Mouse (Mus musculus) embryonic facial prominence, embryonic 14.5 days (tissue): ENCODE data around the gene Neu3. TPM values are rescaled to one million over a fixed set of nuclear protein-coding genes. Genes with fewer than 3 reads are reported as not detected.
A peak's percentile ranks its signal among the peaks of the same experiment; 100 is the strongest.

Experiments used
- ATAC-seq: fragments of 200-750 bp; cut with Nextera tagmentation; 2 replicates; pipeline ENCODE4 v1.8.0; 2017; ENCODE audit warnings: low read depth, moderate number of reproducible peaks, moderate TSS enrichment
- DNase-seq: peaks from one replicate; pipeline ENCODE4 v3.0.0-alpha.2; 2015; ENCODE audit warnings: low spot score
- H3K27ac ChIP-seq: fragments of 300-500 bp; sonication (generic); replicated peaks from 2 replicates; pipeline ENCODE4 v1.5.1; 2014; ENCODE audit warnings: low read depth, mild to moderate bottlenecking, low read length, moderate library complexity
- H3K27me3 ChIP-seq: fragments of 300-500 bp; sonication (generic); replicated peaks from 2 replicates; pipeline ENCODE4 v1.6.1; 2014; ENCODE audit warnings: low read length; ENCODE audit not compliant: control insufficient read depth, insufficient read depth
- H3K36me3 ChIP-seq: fragments of 300-500 bp; sonication (generic); 2 replicates; pipeline ENCODE4 v1.6.1; 2014; ENCODE audit warnings: low read length, mixed read lengths; ENCODE audit not compliant: control insufficient read depth, insufficient read depth
- H3K4me1 ChIP-seq: fragments of 300-500 bp; sonication (generic); 2 replicates; pipeline ENCODE4 v1.6.1; 2014; ENCODE audit warnings: antibody characterized with exemption, low read length; ENCODE audit not compliant: control insufficient read depth, insufficient read depth
- H3K4me2 ChIP-seq: fragments of 300-500 bp; sonication (generic); 2 replicates; pipeline ENCODE4 v1.6.1; 2014; ENCODE audit warnings: low read depth, mild to moderate bottlenecking, low read length, moderate library complexity, mixed read lengths
- H3K4me3 ChIP-seq: fragments of 300-500 bp; sonication (generic); 2 replicates; pipeline ENCODE4 v1.5.1; 2014; ENCODE audit warnings: low read depth, mild to moderate bottlenecking, low read length
- H3K9ac ChIP-seq: fragments of 300-500 bp; sonication (generic); 2 replicates; pipeline ENCODE4 v1.6.1; 2014; ENCODE audit warnings: low read depth, mild to moderate bottlenecking, low read length, moderate library complexity, mixed read lengths
- H3K9me3 ChIP-seq: fragments of 300-500 bp; sonication (generic); 2 replicates; pipeline ENCODE4 v1.6.1; 2016; ENCODE audit warnings: low read length; ENCODE audit not compliant: control insufficient read depth
- WGBS: fragments of 180-500 bp; shearing (Covaris S2); extraction: QIAGEN DNeasy Blood & Tissue Kit; methylation state at CpG from one replicate; pipeline ENCODE4 v1.1.7; 2014; 5-methylcytosine and 5-hydroxymethylcytosine counted together
- polyA plus RNA-seq: library from polyadenylated mRNA; unstranded; fragments of >200 nt; fragmentation: Nextera tagmentation; extraction: Ambion mirVana; gene quantifications from 2 replicates; pipeline ENCODE4 v1.2.1, GENCODE M21; 2014

Neu3 gene
- polyA plus RNA-seq, 1 experiment from 2014 or later = 1.9 TPM

- H3K4me3 ChIP-seq = peak within 1 kb of the TSS; percentile 68
- peaks cover 8% of the 10 kb centered on the region for H3K4me1 ChIP-seq
- peak within 1 kb of the TSS; percentile 80 for H3K9ac ChIP-seq
- no peaks in the 10 kb centered on the region for H3K9me3 ChIP-seq
- peaks cover 14% of the 10 kb centered on the region for H3K36me3 ChIP-seq
- H3K4me2 ChIP-seq = peak within 1 kb of the TSS; percentile 82
- under 1% methylated on average over 42 of the region's 42 CpGs for WGBS
- peak; percentile 100 for DNase-seq
- H3K27me3 ChIP-seq = no peaks in the 10 kb centered on the region
- ATAC-seq = peak; percentile 99
- peak within 1 kb of the TSS; percentile 75 for H3K27ac ChIP-seq
Observed at GRCm38 (mm10) chr7:99858813-99859585, 30.8 kb upstream of the Neu3 start, which contains the start of gene Xrra1. Gene Xrra1, plus strand, starts transcription at chr7:99859116.

- Histone ChIP-seq H3K9me3 (no peaks in the 10 kb centered on the region), H3K4me3 (peak overlapping the region; percentile 68), H3K27me3 (no peaks in the 10 kb centered on the region), H3K9ac (peak overlapping the region; percentile 80), H3K4me1 (peaks cover 8% of the 10 kb centered on the region), H3K27ac (peak overlapping the region; percentile 75), H3K4me2 (peak overlapping the region; percentile 82), H3K36me3 (peaks cover 21% of the 10 kb centered on the region)
- 2% methylated on average over 15 of the region's 19 CpGs for WGBS
- DNase-seq (no peak), ATAC-seq (peak; percentile 44)
Observed at GRCm38 (mm10) chr7:99858175-99858812, 30.1 kb upstream of the Neu3 start.

DNA sequence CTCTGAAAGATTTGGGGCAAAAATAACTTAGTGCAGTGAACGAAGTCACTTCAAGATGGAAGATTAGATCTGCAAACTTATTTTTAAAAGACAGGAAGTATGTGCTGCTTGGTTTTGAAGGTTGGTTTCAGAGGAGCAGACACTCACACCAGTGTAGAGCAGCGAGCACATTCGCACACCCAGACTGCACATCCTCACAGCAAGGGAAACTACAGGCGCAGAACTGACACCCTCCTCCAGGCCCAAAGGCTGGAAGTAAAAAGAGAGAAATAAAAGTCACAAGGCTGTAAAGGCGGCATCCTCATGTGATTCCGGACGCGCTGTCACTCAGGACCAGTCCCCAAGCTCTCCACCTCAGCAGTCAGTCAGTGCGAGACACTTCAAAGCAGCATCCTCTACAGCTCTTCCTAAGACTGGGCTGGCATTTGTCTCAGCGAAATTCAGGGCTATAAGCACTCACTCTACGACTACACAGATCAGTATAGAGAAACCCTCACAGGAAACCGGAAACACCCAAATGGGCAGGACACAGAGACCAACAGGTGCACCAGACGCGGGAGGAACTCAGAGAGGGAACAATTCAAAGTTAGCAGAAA is 28.1 kb upstream of the Neu3 start:
- Histone ChIP-seq H3K9ac (no peak overlapping the region), H3K4me2 (peak overlapping the region; percentile 18; the same call in 1 of the 2 replicates), H3K4me3 (no peak overlapping the region), H3K27ac (no peak overlapping the region), H3K4me1 (peaks cover 8% of the 10 kb centered on the region), H3K36me3 (peaks cover 27% of the 10 kb centered on the region), H3K27me3 (no peaks in the 10 kb centered on the region), H3K9me3 (no peaks in the 10 kb centered on the region)
- no peak for ATAC-seq
- 90% methylated on average over 14 of the region's 14 CpGs for WGBS
- DNase-seq = no peak

DNA sequence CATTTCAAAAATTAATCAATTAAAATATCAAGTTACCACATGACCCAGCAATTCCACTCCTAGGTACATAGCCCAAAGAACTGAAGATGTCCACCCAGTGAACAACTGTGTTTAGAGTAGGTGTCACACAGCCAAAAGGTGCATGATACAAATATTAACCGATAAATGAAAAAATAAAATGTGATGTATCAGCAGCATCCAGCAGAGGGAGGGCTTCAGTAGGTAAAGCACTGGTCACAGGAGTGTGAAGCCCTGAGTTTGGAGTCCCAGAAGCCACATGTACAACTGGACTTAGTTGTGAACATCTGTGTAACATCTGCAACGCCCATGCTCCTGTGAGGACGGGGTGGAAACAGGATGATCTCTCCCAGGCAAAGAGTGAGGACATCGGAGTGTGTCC is 26.1 kb upstream of the Neu3 start:
- ATAC-seq = no peak
- H3K36me3 ChIP-seq = peaks cover 27% of the 10 kb centered on the region

DNA sequence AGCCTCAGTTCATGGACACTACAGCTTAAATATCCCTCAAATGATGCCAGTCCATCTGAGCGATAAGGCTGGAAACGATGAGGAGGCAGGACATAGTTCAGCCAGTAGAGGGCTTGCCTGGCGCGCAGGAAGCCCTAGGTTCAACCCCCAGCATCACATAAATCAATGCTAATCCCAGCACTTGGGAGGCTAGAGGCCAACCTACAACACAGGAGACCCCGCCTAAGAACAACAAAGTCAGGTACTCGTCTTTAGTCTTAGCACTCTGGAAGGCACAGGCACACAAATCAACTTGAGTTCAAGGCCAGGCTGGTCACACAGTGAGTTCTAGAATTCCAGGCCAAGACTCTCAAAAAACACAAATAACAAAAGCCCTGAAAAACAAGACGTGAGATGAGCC is 25.1 kb upstream of the Neu3 start:
- H3K4me3 ChIP-seq = no peak overlapping the region
- no peaks in the 10 kb centered on the region for H3K27me3 ChIP-seq
- no peaks in the 10 kb centered on the region for H3K9me3 ChIP-seq
- DNase-seq (no peak), ATAC-seq (no peak)
- H3K4me2 ChIP-seq = no peak overlapping the region
- peaks cover 8% of the 10 kb centered on the region for H3K4me1 ChIP-seq
- no peak overlapping the region for H3K27ac ChIP-seq
- H3K36me3 ChIP-seq = peaks cover 35% of the 10 kb centered on the region
- no peak overlapping the region for H3K9ac ChIP-seq
- 88% methylated on average over 7 of the region's 7 CpGs for WGBS

More for the DNA sequence above, 26.1 kb upstream of the Neu3 start:
- 71% methylated on average over 4 of the region's 4 CpGs for WGBS
- Histone ChIP-seq H3K4me1 (peaks cover 8% of the 10 kb centered on the region), H3K4me2 (no peak overlapping the region), H3K27me3 (no peaks in the 10 kb centered on the region), H3K9me3 (no peaks in the 10 kb centered on the region), H3K4me3 (no peak overlapping the region), H3K9ac (no peak overlapping the region), H3K27ac (no peak overlapping the region)
- no peak for DNase-seq

DNA sequence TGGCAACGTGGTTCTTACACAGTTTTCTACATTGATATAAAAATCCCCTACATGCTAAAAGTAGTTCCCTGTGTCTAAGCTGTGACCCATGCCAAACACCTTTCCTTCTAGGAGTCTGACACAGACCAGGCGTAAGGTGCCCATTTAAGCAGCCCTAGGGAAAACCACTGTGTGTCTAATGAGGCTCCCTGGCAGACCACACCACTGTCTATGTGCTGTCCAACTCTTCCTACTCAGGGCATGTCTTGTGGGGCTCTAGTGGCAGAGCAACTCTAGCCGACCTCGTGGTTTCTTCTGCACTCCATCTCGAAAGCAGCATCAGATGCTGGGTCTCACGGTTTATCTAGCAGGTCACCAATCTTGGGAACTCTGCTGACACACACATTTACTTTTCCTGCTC is 23.4 kb upstream of the Neu3 start:
- 90% methylated on average over 6 of the region's 6 CpGs for WGBS
- ATAC-seq (no peak), DNase-seq (no peak)
- Histone ChIP-seq H3K27me3 (no peaks in the 10 kb centered on the region), H3K4me3 (no peak overlapping the region), H3K4me1 (no peaks in the 10 kb centered on the region), H3K9ac (no peak overlapping the region), H3K36me3 (peaks cover 46% of the 10 kb centered on the region), H3K27ac (no peak overlapping the region), H3K4me2 (no peak overlapping the region), H3K9me3 (no peaks in the 10 kb centered on the region)

- Histone ChIP-seq H3K9ac (no peak overlapping the region), H3K4me3 (no peak overlapping the region), H3K27ac (no peak overlapping the region), H3K27me3 (no peaks in the 10 kb centered on the region), H3K4me1 (no peaks in the 10 kb centered on the region), H3K4me2 (no peak overlapping the region), H3K36me3 (peaks cover 46% of the 10 kb centered on the region), H3K9me3 (no peaks in the 10 kb centered on the region)
- WGBS = 74% methylated on average over 1 of the region's 1 CpGs
- no peak for DNase-seq
- ATAC-seq = no peak
Observed at GRCm38 (mm10) chr7:99851121-99851520, 22.9 kb upstream of the Neu3 start.

GRCm38 (mm10) chr7:99850534-99850933 is 22.3 kb upstream of the Neu3 start:
- no peaks in the 10 kb centered on the region for H3K4me1 ChIP-seq
- H3K36me3 ChIP-seq = peaks cover 48% of the 10 kb centered on the region
- H3K4me2 ChIP-seq = no peak overlapping the region
- no peaks in the 10 kb centered on the region for H3K9me3 ChIP-seq
- H3K27me3 ChIP-seq = no peaks in the 10 kb centered on the region
- no peak for DNase-seq
- ATAC-seq = no peak
- WGBS = 89% methylated on average over 5 of the region's 5 CpGs
- H3K27ac ChIP-seq = no peak overlapping the region
- H3K9ac ChIP-seq = no peak overlapping the region
- H3K4me3 ChIP-seq = no peak overlapping the region
